Mouse (Mus musculus) adrenal gland, postnatal 36 days (tissue): Measurements from ENCODE around the gene Gm42742. TPM values are rescaled to one million over a fixed set of nuclear protein-coding genes. Genes with fewer than 3 reads are reported as not detected.
A peak's percentile ranks its signal among the peaks of the same experiment; 100 is the strongest.

Experiments
- DNase-seq, 2 experiments: peaks; one replicate each; pipeline ENCODE4 v3.0.0; 2021; ENCODE audit warnings: mixed read lengths in 1 of 2
- total RNA-seq, 2 experiments: library from RNA; stranded (reverse); gene quantifications; 2 replicates each; pipeline ENCODE4 v1.2.3; 2021

Gm42742 gene
- total RNA-seq, 2 experiments from 2014 or later = 28.9 to 29.6 TPM

DNA sequence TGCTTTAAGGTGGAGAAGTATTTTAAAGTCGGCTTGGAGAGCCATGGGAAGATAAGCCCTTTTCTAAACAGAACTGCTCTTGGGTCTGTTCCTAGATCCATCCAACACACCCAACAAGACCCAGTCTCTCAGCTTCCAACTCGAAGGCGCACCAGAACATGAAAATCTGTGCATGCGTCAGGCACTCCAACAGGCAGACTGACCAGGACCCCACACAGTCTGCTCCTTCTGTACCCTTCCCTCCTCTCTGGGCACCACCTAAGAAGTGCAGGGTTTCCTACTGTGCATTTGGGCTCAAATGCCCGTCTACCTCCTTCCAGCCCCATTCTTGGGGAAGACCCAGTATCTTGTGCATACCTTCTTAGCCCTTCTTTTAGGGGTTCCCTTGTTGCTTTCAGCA lies 406 bp downstream of the Gm42742 start:
- no peak for DNase-seq

DNA sequence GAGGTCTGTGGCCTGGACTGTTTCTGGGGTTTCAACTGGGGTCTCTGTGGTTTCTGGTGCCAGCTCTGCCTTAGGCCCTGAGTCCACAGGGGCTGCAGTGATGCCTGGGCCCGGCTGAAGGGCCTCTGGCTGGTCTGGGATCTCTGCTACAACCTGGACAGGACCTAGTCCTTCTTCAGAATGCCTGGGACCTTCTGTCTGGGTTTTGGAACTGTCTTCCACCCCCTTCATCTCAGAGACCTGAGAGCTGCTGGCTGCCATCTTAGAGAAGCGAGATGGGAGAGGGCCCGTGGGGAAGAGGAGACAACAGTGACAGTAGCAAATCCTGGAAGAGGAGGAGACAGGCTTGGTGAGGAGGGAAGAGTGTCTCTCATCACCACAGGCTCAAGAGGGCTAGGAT lies 866 bp downstream of the Gm42742 start:
- DNase-seq = no peak

DNA sequence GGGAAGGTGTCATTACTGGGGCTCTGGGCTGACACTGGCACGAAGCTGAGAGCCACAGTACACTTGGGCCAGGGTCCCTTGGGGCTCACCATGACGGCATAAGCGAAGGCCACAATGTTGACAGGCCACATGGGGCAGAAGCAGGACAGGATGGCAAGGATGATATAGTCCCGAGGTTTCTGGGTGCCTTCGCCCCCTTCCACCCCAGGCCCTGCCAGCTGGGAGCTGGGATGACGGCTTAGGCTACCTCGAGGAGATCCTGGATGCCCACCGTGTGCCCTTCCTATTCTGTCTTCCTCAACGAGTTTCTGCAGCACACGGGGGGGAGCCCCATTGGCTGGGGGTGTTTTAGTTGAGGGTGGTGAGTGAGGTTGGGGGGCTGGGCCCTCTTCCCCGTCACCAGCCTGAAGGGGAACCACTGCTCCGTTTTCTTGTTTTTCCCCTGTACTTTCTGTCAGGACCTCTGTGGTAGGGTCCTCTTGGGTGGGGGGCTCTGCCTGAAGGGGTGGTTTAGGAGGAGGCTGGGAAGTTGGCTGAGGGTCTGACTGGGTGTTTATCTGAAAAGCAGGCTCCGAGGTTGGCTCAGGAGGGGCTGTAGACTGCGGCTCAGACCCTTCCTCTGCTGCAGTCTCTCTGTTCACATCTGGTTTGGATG lies 1.5 kb downstream of the Gm42742 start:
- no peak for DNase-seq

DNA sequence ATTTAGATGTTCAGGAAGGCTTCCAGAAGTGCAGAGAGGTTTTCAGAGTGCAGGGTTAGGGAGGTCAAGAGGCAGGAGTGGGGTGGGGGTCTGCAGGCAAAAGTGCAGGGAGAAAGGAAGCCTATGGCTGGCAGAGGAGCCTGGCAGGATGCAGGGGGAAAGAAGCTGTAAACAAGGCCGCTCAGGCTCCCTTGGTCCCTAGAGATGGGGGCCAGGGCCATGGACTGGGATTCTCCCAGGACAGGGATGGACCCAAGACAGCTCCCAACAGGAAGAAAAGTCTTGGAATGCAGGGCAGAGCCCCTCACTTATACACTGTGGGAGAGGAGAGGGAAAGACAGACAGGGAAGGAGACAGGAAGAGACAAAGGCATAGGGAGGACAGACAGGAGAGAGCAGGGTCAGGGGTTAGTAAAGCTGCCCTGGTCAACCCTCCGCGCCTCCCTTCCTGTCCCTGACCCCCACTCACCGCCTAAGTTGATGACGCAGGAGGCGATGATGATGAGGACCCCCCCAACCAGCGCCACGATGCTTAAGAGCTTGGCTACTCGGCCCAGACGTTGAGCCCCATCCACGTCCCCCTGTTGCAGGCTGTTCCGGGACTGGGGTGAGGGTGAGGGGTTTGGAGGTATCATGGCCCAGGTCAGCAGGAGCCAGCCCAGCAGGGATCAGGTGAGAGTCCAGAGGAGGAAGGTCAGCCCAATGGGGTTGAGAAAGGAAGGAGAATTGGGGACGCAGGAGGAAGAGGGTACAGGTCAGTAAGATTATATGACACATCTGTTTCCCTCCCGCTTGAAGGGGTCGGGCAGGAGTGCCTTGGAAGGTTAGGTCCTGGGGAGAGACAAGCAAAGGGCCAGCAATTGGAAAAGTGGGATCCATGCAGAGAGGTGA lies 2.2 kb downstream of the Gm42742 start:
- DNase-seq = no peak

DNA sequence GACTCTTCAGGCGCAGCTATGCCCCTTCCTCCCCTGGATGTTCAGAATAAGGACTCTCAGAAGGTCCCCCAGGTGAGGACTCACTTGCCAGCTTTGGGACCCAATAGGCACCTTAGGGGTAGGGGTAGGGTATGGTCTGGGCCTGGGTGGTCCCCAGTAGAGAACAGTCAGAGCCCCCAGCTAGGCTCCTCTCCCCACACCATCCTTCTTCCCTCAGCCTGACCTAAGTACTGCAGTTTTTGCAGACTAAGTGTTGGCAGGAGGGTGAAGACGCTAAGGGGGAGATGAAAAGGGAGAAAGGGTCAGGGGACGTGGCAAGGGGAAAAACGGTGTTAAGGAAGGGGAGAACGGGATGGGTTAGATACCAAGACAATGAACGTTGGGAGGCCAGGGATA lies 2.9 kb downstream of the Gm42742 start:
- no peak for DNase-seq

DNA sequence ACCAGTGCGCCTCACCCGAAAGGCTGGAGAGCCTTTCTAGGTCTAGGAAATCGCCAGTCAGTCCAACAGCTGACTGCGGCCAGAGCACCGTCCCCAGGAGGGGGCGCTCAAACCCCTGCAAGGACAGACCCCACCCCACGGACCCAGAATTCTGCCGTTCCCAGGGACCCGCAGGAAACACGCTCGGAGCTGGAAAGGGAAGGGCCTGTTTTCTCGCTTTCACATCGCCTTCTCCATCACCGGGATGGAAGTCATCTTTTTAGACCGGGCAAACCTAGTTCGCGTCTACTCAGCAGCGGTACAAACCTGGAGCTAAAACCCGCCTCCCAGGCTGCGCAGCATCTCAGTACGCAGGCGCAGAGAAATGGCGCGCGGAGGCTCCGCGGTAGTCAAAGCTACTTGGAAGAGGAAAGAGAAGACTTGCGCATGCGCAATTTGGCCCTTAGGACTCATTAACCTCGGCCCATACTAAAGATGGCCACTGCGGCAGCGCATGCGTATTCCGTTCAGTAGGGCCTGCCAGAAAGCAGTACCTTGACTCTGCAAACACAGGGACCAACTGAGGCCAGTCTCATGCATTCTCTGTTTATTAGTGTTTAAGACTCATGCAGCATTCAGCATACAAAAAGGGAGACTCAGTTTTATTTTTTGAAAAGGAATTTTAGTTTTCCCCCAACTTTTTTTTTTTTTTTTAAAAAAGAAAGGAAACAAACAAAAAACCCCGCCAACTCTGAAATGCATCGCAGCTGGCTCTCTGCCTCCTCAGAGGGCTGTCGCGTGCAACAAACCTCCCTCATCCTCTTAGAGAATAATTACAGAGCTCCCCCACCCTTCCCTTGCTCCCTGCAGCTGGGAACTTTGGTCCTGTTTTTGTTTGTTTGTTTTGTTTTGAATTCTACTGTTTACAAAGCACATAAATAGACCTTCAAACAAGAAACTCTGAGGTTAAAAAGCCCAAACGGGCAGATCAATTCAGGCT lies 3.6 kb downstream of the Gm42742 start, which contains the start of gene Pagr1a:
Gene Pagr1a (minus strand): TSS at position 382 of the 979 bp plus-strand sequence.
- peak; percentile 97 for DNase-seq

DNA sequence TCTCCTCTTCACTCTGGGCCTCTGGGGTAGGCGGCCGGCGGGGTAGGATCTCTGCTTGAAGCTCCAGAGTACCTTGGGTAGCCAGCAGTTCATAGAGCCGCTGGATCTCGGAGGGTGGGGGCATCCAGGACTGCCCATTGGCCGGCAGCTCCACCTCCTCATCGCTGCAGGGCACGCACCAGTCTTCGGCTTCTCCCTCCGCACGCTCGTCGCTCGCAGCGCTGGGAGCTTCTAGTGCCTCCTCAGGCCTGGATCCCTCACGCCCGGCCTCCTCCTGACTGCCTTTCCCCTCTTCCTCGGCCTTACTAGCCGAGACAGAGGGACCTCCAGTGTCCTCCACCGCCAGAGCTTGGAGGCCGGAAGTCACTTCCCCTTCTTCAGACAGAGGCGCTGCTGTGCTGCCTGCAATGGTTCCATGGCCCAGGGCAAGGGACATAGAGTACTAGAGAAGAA lies 4.4 kb downstream of the Gm42742 start:
- peak; percentile 76 to 79 for DNase-seq

DNA sequence TGATC lies 4.6 kb downstream of the Gm42742 start, which contains the start of gene Pagr1b:
Gene Pagr1b (minus strand): TSS at position 4 of the 5 bp plus-strand sequence.
- no peak for DNase-seq

DNA sequence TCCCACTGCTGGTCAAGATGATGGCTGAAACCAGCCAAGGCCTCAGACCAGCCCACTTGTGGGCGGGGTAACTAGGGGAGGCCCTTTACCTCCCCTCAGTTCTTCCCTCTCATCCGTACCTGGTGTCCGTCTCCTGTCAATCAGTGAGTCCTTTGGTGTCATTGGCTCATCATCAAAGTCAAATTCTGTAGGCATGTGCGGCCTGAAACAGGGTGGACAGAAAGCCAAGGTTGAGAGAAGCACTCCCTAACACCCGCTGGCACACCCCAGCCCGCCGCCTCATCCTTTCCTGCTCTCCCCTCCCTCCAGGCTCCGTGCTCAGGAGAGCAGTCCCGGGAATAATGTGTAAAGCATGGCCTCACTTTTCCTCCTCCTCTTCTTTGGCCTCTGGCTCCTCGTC lies 4.8 kb downstream of the Gm42742 start:
- DNase-seq = peak; percentile 69 to 79

DNA sequence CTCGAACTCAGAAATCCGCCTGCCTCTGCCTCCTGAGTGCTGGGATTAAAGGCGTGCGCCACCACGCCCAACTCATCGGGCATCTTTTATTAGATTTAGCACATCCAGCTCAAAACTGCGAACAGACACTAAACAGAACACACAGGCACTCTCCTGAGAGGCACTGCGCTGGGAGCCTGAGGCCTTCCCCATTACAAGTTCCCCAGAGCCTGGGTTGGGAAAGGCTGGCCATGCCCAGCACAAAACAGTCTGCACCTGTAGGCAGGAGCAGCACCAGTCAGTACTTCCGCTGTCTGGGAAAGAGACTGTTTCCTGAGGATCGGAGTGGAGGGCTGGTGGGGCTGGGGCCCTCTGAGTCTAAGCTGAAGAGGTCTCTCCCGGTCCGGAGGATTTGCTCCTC lies 5.9 kb downstream of the Gm42742 start:
- DNase-seq = no peak

DNA sequence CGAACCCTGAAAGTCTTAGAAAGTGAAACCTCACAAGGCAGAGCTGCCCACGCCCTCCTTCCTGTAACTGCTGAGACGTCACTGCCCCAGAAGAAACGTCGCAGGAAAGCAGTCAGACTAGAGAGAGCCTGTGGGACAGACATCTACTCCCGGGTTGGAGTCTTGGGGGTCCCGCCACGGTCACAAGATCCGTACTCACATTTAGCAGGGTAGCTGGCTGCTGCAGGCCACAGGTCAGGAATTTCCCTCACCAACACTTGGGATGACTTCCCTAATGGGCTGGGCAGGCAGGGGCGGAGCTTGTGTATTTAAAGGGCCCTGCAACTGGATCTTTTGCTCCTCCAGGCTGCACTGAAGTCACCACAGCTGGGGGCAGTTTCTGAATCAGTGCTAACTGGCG lies 6.6 kb downstream of the Gm42742 start, which contains the start of gene Mvp:
Gene Mvp (minus strand): TSS at position 302 of the 400 bp plus-strand sequence.
- peak; percentile 82 to 87 for DNase-seq

DNA sequence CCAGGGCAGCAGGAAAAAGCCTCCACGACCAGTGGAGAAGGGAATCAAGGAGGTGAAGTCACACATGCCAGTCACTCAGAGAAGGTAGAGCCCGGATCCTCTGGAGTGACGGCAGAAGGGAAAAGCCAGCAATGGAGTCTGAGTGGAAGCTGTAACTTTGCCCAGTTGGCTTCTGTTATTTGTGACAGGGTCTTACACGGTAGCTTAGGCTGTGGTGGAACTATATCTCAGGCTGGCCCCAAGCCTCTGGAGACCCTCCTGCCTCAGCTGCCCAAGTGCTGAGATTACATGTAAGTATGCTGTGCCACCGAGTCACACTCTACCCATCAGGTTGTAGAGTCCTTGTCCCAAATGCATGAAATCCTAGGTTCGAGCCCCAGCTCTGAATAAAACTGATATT lies 7.5 kb downstream of the Gm42742 start:
- DNase-seq = no peak

DNA sequence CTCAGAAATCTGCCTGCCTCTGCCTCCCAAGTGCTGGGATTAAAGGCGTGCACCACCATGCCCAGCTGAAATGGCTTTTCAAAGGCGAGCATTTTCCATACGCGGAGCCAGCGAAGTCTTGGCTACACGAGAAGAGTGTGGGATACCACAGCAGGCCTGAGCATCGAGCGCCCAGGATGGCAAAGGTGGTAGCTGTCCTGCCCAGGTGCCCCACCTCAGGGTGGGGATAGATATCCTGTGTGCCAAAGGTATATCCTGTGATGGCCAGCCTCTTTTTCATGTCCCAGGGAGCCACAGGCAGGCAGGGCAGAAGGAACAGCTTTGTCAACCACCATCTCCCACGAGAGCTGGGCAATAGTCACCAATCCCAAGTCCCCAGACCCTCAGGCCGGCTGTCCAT lies 8.1 kb downstream of the Gm42742 start:
- no peak for DNase-seq

DNA sequence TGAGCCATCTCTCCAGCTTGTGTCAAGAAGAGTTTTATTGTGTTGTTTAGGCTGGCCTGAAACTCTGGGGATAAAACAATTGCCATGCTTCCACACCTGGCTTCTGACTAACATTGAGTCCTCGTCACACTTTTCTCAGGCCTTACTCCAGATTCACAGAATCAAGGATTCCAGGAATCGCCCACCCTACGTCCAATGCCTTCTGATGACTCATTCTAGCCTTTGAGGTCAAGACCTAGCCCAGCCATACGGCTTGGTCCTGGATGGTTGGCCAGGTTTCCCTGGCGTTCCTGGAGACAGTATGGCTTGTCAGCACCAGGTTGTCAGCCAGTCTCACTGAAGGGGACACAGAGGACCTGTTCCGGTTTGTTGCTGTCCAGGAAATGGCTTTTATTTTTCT lies 8.5 kb downstream of the Gm42742 start:
- peak in 1 of 2 experiments; percentile 50 for DNase-seq

DNA sequence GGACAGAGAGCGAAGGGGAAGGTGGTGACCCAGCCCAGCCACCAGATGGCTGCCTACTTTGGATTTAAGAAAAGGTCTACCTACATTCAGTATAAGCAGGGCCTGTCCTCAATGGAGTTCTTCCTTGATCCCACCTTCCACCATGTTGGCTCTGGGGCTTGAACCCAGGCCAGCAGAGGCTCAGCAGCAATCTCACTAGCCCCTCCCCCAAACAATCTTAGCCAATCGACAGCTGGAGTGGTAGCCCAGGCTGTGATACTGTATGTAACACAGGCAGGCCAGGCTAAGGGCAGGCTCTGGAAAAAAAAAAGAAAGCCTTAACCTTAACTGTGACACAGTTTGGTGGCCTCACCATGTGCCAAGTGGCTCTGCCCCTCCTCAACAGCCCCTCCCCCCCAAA lies 9.2 kb downstream of the Gm42742 start:
- DNase-seq = no peak

DNA sequence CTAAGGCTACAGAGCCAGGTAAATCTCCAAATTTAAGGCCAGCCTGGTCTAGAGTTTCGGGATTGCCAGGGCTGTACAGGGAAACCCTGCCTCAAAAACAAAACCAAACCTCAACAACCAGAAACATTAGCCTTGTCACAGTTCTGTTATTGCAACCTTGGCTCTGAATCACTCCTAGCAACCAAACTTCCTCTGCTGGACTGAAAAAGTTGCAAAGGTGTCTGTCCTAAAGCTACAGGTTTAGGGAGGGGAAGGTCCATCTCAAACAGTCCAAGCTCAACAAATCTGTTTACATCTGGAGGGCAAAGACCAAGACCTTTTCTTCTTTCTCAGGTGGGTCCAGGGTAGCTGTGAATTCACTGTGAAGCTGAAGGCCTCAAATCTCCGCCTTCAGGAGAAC lies 9.8 kb downstream of the Gm42742 start:
- no peak for DNase-seq

DNA sequence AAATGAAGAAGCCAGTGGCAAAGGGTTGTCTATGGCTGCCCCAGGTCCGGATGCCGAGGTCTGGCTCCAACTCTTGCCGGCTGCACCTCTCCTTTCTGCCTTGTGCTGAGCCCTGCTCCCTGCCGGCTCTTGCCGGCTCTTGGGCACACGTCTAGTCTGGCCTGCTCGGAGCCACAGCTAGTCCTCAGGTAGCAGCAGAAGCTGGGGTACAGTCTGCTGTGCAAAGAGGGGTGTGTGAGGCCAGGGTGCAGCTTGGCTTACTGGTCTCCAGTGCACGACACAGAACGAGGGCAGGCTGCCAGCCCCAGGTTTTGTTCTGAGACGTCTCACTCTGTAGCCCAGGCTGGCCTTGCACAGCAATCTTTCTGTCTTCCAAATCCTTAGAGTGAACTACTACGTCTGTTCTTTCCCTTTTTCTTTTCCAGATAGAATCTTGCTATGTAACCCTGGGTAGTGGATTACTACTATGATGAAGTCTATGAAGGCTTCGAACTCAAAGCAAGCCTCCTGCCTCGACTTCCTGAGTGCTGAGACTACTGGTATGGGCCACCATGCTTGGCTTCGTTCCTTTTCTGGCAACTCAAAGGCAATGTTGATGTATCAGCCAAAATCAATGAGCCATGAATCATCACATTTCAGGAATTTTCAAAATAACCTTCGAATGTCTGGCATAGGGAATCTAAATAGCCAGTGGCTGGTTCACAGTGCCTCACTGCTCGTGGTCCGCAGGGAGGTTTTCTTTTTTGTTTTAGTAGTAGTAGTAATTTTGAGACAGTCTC lies 11.4 kb downstream of the Gm42742 start:
- DNase-seq = no peak

DNA sequence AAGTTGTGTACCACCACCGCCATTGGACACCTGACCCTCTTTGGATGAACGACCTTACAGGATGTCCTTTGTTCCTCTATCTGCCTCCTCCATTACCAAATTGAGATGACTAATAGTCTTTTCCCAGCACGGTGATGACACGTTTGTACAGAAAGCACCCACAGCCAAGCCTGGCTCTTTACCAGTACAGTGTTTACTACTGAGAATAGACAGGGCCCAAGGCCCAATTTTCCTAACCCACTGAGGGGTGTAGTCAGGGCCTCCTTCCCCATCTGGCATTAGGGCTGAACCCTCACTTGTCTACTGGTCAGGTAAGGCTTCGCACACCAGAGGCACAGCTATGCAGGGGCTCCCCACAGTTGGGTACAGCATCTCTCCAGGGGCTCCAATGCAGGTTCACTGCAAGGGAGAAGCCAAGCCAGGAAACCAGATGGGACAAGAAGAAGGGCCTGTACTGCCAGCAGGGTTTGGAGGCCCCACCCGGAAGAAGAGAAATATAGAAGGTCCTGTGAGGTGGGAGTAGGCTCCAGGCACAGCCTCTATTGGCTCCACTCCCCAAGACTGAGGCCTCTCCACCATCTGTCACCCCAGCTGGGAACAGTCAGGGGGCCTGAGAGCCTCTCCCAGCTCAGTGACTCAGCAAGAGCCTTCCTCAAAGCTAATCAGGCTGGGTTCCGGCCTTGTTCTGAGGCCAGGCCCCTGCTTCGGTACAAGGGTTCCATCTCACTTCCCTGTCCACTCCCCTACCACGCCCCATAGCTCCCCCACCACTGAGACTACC lies 12.5 kb downstream of the Gm42742 start:
- peak; percentile 66 to 69 for DNase-seq

DNA sequence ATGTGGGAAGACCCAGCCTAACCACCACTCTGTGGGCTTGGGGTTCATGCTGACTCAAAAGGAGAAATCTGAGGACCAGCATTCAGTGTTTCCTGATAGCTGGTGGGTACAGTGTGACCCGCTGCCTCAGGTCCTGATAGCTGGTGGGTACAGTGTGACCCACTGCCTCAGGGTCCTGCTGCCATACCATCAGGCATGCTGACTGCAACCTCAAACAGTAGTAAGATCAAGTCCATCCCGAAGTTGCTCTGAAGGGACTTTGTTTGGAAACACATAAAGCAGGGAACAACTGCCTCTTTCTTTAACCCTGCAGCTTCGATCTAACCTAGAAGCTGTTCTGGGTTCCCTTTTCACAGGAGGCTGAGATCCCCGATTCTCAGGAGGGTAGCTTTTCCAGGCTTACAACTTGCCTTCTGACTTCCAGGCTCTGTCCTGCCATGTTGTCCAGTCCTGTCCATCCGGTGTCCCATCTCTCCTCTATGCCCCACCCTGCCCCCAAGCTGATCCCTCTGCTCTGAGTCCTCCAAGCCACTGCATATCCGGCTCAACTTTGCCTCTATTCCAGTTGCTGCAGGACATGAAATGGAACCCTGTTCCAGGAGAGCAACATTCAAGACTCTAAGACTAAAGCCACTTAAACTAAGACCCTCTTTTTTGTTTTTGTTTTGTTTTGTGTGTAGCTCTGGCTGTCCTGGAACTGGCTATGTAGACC lies 13.4 kb downstream of the Gm42742 start:
- no peak for DNase-seq

DNA sequence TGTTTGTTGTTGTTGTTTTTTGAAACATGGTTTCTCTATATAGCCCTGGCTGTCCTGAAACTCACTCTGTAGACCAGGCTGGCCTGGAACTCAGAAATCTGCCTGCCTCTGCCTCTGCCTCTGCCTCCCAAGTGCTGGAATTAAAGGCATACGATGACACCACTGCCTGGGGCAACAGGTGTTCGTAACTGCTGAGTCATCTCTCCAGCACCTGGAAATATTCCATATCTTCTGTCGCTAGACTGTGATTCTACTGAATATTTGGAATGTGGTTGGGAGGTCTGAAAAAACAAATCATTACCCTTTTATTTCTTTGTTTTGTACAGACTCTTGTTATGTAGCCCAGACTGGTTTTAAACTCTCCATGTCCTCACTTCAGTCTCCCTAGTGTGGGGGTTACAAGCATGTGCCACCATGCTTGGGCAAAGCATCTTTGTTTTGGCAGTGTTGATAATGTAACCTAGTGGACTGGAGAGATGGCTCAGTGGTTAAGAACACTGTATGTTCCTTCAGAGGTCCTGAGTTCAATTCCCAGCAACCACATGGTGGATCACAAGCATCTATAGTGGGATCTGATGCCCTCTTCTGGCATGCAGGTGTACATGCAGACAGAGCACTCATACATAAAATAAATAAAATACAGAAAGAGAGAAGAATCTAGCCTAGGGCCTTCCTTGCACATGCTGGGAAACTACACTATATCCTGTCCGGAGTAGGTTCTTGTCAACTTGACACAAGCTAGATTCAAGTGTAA lies 16.6 kb downstream of the Gm42742 start:
- DNase-seq = no peak
